In the genomic region with DNA sequence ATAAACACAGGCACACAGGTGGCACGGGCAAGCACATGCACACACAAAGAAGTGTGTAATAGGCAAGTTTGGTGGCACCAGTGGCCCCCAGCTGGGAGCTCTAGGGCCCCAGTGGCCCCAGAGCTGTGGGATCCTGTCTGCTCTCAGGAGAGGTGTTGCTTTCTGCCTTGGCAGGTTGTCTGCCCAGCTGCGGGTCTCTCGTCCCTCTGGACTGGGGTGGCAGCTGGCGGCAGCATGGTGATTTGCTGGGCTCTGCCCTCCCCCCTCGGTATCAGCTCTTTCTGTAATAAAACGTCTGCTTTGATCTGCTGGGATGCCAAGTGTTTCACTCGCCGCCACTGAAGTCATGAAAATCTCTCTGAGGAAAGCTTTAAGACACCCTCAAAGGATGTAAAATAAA, we compare ENCODE assay signal across 29 mouse cellular contexts. TPM values are rescaled to one million over a fixed set of nuclear protein-coding genes. Genes with fewer than 3 reads are reported as not detected.
A peak's percentile ranks its signal among the peaks of the same experiment; 100 is the strongest.
DNase-seq lines count a peak whose midpoint lies in the region; ATAC-seq lines count a peak whose summit lies in the region.
"Had no signal": no experiment of that assay in that cellular context is flagged by ENCODE, and none has a peak within 500 bp of the region (broad histone marks: within the 10 kb centered on the region; RNA-seq: fewer than 3 reads in every experiment).

No protein-coding gene starts in this region.

- no peak overlapping the region for H3K27ac ChIP-seq in embryonic facial prominence, embryonic 14.5 days (replicated peaks; ENCODE audit: low read depth, low read length)
- no peak overlapping the region for H3K27ac ChIP-seq in embryonic facial prominence, embryonic 10.5 days (replicated peaks)
- H3K27ac ChIP-seq in heart, embryonic 13.5 days (replicated peaks), result 0 out of 2 replicates have a peak overlapping the region, but pooled peaks have one; percentile 32
- no peak overlapping the region for H3K27ac ChIP-seq in kidney, embryonic 15.5 days
- H3K27ac ChIP-seq in midbrain, embryonic 14.5 days (replicated peaks; ENCODE audit: low read depth, low read length), result no peak overlapping the region
- H3K27ac ChIP-seq in midbrain, embryonic 16.5 days (ENCODE audit: low read length), result no peak overlapping the region
- H3K27ac ChIP-seq: liver, embryonic 14.5 days; macrophage; neural tube, embryonic 15.5 days; stomach, embryonic 15.5 days had no signal

- H3K9ac ChIP-seq in embryonic facial prominence, embryonic 14.5 days (ENCODE audit: low read depth, low read length), result no peak overlapping the region
- H3K9ac ChIP-seq in heart, embryonic 13.5 days, result 0 out of 2 replicates have a peak overlapping the region, but pooled peaks have one; percentile 14
- H3K9ac ChIP-seq in kidney, embryonic 15.5 days, result no peak overlapping the region
- 0 out of 2 replicates have a peak overlapping the region, but pooled peaks have one; percentile 26 for H3K9ac ChIP-seq in midbrain, embryonic 14.5 days (replicated peaks; ENCODE audit: low read length)
- H3K9ac ChIP-seq in midbrain, embryonic 16.5 days (ENCODE audit: low read depth, low read length), result no peak overlapping the region
- H3K9ac ChIP-seq: liver, embryonic 14.5 days; neural tube, embryonic 15.5 days; stomach, embryonic 15.5 days had no signal

- no peaks in the 10 kb centered on the region for H3K9me3 ChIP-seq in embryonic facial prominence, embryonic 14.5 days (ENCODE audit: control insufficient read depth, low read length)
- H3K9me3 ChIP-seq in embryonic facial prominence, embryonic 10.5 days, result no peaks in the 10 kb centered on the region
- no peaks in the 10 kb centered on the region for H3K9me3 ChIP-seq in heart, embryonic 13.5 days
- no peaks in the 10 kb centered on the region for H3K9me3 ChIP-seq in kidney, embryonic 15.5 days (replicated peaks)
- no peaks in the 10 kb centered on the region for H3K9me3 ChIP-seq in midbrain, embryonic 14.5 days (ENCODE audit: control insufficient read depth, low read length)
- H3K9me3 ChIP-seq in midbrain, embryonic 16.5 days (replicated peaks; ENCODE audit: control insufficient read depth, low read length, poor library complexity, severe bottlenecking), result no peaks in the 10 kb centered on the region
- H3K9me3 ChIP-seq: neural tube, embryonic 15.5 days; stomach, embryonic 15.5 days had no signal

- H3K4me1 ChIP-seq in embryonic facial prominence, embryonic 14.5 days (ENCODE audit: control insufficient read depth, insufficient read depth, low read length), result peaks cover 11% of the 10 kb centered on the region
- H3K4me1 ChIP-seq in embryonic facial prominence, embryonic 10.5 days, result peaks cover 30% of the 10 kb centered on the region
- H3K4me1 ChIP-seq in heart, embryonic 13.5 days, result peaks cover 48% of the 10 kb centered on the region
- peaks cover 23% of the 10 kb centered on the region for H3K4me1 ChIP-seq in kidney, embryonic 15.5 days
- H3K4me1 ChIP-seq in midbrain, embryonic 14.5 days (ENCODE audit: control insufficient read depth, insufficient read depth, low read length), result peaks cover 9% of the 10 kb centered on the region
- peaks cover 2% of the 10 kb centered on the region; the same call in 1 of the 2 replicates for H3K4me1 ChIP-seq in midbrain, embryonic 16.5 days (ENCODE audit: control insufficient read depth, insufficient read depth, low read length)

- peak; percentile 45 for DNase-seq in embryonic facial prominence, embryonic 14.5 days (ENCODE audit: low spot score)
- DNase-seq in embryonic facial prominence, embryonic 10.5 days (ENCODE audit: low spot score), result no peak
- DNase-seq in heart, adult 9 months (ENCODE audit: low spot score in 2 of 2), result no peak
- DNase-seq in kidney, adult 18-20 months, result no peak
- no peak for DNase-seq in midbrain, embryonic 14.5 days
- DNase-seq: adrenal gland, adult 2 months; adrenal gland, postnatal 36 days; cerebellum, adult 18-20 months; cerebellum, postnatal 10 days; gastrocnemius, postnatal 14 days; kidney, adult 8-10 months; layer of hippocampus, postnatal 36 days; left cerebral cortex, postnatal 4 days; liver; lung, adult 2 months; lung, postnatal 10 days; retina, postnatal 1 day; right cerebral cortex, postnatal 14 days had no signal

- ATAC-seq in embryonic facial prominence, embryonic 14.5 days (ENCODE audit: low read depth), result no peak
- ATAC-seq in heart, embryonic 13.5 days (ENCODE audit: extremely low read depth, insufficient number of reproducible peaks, low FRiP score, low TSS enrichment), result no peak
- ATAC-seq in kidney, embryonic 15.5 days (replicated peaks; ENCODE audit: low FRiP score), result 0 out of 2 replicates have a peak, but pooled peaks have one; percentile 44
- ATAC-seq in midbrain, embryonic 14.5 days (ENCODE audit: low FRiP score, low TSS enrichment), result no peak
- no peak for ATAC-seq in midbrain, embryonic 16.5 days
- ATAC-seq: activated CD4-positive, CD25-positive, alpha-beta regulatory T cell, adult 4 months; forebrain, embryonic 14.5 days; hindbrain, embryonic 16.5 days had no signal

- H3K4me2 ChIP-seq in embryonic facial prominence, embryonic 14.5 days (ENCODE audit: low read depth, low read length), result no peak overlapping the region
- no peak overlapping the region for H3K4me2 ChIP-seq in heart, embryonic 13.5 days
- H3K4me2 ChIP-seq in kidney, embryonic 15.5 days, result no peak overlapping the region
- H3K4me2 ChIP-seq in midbrain, embryonic 14.5 days (ENCODE audit: low read length), result no peak overlapping the region
- H3K4me2 ChIP-seq in midbrain, embryonic 16.5 days (ENCODE audit: low read length), result no peak overlapping the region
- H3K4me2 ChIP-seq: neural tube, embryonic 15.5 days; stomach, embryonic 15.5 days had no signal

- no peaks in the 10 kb centered on the region for H3K27me3 ChIP-seq in embryonic facial prominence, embryonic 14.5 days (replicated peaks; ENCODE audit: control insufficient read depth, insufficient read depth, low read length)
- peaks cover 16% of the 10 kb centered on the region; the same call in 1 of the 2 replicates for H3K27me3 ChIP-seq in embryonic facial prominence, embryonic 10.5 days (replicated peaks; ENCODE audit: low read depth, poor library complexity, severe bottlenecking)
- H3K27me3 ChIP-seq in heart, embryonic 13.5 days (replicated peaks), result no peaks in the 10 kb centered on the region
- peaks cover 7% of the 10 kb centered on the region for H3K27me3 ChIP-seq in kidney, embryonic 15.5 days
- no peaks in the 10 kb centered on the region for H3K27me3 ChIP-seq in midbrain, embryonic 14.5 days (ENCODE audit: control insufficient read depth, insufficient read depth, low read length)
- H3K27me3 ChIP-seq in midbrain, embryonic 16.5 days (ENCODE audit: control insufficient read depth, insufficient read depth, low read depth, low read length), result no peaks in the 10 kb centered on the region
- H3K27me3 ChIP-seq: CH12.LX; neural tube, embryonic 15.5 days had no signal

- 43% methylated on average over 8 of the region's 8 CpGs for WGBS in embryonic facial prominence, embryonic 14.5 days
- WGBS in embryonic facial prominence, embryonic 10.5 days, result 60% methylated on average over 8 of the region's 8 CpGs
- WGBS in heart, embryonic 13.5 days, result 35% methylated on average over 8 of the region's 8 CpGs
- 14% methylated on average over 8 of the region's 8 CpGs for WGBS in kidney, embryonic 15.5 days
- 33% methylated on average over 8 of the region's 8 CpGs for WGBS in midbrain, embryonic 14.5 days
- 33% methylated on average over 8 of the region's 8 CpGs for WGBS in midbrain, embryonic 16.5 days

- no peaks in the 10 kb centered on the region for H3K36me3 ChIP-seq in embryonic facial prominence, embryonic 14.5 days (ENCODE audit: control insufficient read depth, insufficient read depth, low read length)
- H3K36me3 ChIP-seq in embryonic facial prominence, embryonic 10.5 days (replicated peaks), result no peaks in the 10 kb centered on the region
- H3K36me3 ChIP-seq in heart, embryonic 13.5 days, result no peaks in the 10 kb centered on the region
- no peaks in the 10 kb centered on the region for H3K36me3 ChIP-seq in kidney, embryonic 15.5 days
- no peaks in the 10 kb centered on the region for H3K36me3 ChIP-seq in midbrain, embryonic 14.5 days (ENCODE audit: control insufficient read depth, insufficient read depth, low read length)
- H3K36me3 ChIP-seq in midbrain, embryonic 16.5 days (ENCODE audit: control insufficient read depth, insufficient read depth, low read length), result no peaks in the 10 kb centered on the region
- H3K36me3 ChIP-seq: neural tube, embryonic 15.5 days; stomach, embryonic 15.5 days had no signal

- no peak overlapping the region for H3K4me3 ChIP-seq in embryonic facial prominence, embryonic 14.5 days (ENCODE audit: low read depth, low read length)
- no peak overlapping the region for H3K4me3 ChIP-seq in embryonic facial prominence, embryonic 10.5 days
- no peak overlapping the region for H3K4me3 ChIP-seq in heart, embryonic 13.5 days
- H3K4me3 ChIP-seq in kidney, embryonic 15.5 days (replicated peaks), result no peak overlapping the region
- H3K4me3 ChIP-seq in midbrain, embryonic 14.5 days (replicated peaks; ENCODE audit: low read depth, low read length), result no peak overlapping the region
- no peak overlapping the region for H3K4me3 ChIP-seq in midbrain, embryonic 16.5 days (ENCODE audit: low read depth, low read length)
- H3K4me3 ChIP-seq: neural tube, embryonic 15.5 days; stomach, embryonic 15.5 days had no signal

RNA-seq across cellular contexts. Expression of a gene that starts 10.4 kb away (rescaled TPM):
- polyA plus RNA-seq in embryonic facial prominence, embryonic 14.5 days (2014; fragmentation: Nextera tagmentation; extraction: Ambion mirVana), result 5.8 and 5.9 TPM in 2 replicates
- polyA plus RNA-seq in embryonic facial prominence, embryonic 10.5 days (2016; fragmentation: Nextera tagmentation; extraction: Ambion mirVana), result 0.87 and 1.2 TPM in 2 replicates
- 33.1 and 36.3 TPM in 2 replicates for polyA plus RNA-seq in heart, embryonic 13.5 days (2015; fragmentation: Nextera tagmentation; extraction: Ambion mirVana)
- polyA plus RNA-seq in kidney, embryonic 15.5 days (2015; fragmentation: Nextera tagmentation; extraction: Ambion mirVana), result 2.9 and 3.0 TPM in 2 replicates
- 0.61 TPM in 2 replicates for polyA plus RNA-seq in midbrain, embryonic 14.5 days (2014; fragmentation: Nextera tagmentation; extraction: Ambion mirVana)
- polyA plus RNA-seq in midbrain, embryonic 16.5 days (2015; fragmentation: Nextera tagmentation; extraction: Ambion mirVana), result 0.75 and 0.89 TPM in 2 replicates
- polyA plus RNA-seq: macrophage had no signal

Comparison
In these comparisons a context has a peak if more than half of its experiments do, and no peak if none do; other contexts are left out.
1. H3K9ac ChIP-seq: peak in heart, embryonic 13.5 days (single experiment) and midbrain, embryonic 14.5 days (single experiment); none in embryonic facial prominence, embryonic 14.5 days (single experiment), kidney, embryonic 15.5 days (single experiment) and midbrain, embryonic 16.5 days (single experiment).